Mouse (Mus musculus) fat pad, adult 2 months (tissue): ENCODE data around the gene Ltf.

Source experiments
- DNase-seq: peaks from one replicate; pipeline ENCODE4 v3.0.0-alpha.2; 2011; ENCODE audit warnings: low read depth, low spot score; ENCODE audit errors: extremely low read depth

The Ltf gene

DNA sequence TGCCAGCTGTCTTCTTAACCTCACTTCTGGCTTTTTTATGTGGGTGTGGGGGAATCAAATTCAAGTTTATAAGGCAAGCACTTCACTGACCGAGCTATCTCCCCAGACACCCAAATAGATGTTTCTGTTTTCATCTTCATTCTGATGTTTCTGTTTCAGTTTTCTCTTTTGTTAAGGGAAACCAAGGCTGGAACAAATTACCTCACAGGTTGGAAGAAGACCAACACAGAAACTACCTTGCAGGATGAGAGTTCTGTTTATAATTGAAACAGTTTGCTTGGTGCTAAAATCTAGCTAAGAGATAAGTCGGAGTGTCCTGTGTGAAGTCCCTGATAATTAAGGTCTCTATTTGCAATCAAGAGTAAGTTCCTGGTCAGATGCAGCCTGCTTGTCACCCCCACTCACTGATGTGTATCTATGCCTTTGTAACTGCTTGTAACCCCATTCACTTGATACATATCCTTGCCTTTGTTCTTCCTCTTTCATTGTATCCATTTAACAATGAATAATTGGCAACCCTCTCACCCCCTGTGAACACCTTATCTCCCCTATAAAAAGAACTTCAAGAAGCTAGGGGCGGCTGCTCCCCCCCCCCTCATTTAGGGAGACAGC lies 68.0 kb downstream of the Ltf start:
- DNase-seq, result no peak

DNA sequence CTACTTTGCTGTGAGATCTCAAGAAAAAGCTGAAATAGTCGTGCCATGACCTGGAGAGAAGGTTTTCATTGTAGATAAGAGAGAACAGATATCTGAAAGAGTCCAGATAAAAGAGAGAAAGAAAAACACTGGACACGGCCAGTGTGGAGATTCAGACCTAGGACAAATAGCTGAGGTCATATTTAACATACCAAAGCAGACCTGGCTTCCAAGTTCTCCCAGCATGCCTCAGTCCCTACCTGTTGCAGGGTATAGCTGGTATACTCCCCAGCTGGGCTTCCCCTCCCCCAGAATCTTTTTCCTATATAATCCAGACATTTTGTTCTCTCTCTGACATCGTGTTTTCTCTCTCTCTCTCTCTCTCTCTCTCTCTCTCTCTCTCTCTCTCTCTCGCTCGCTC lies 68.9 kb downstream of the Ltf start:
- no peak for DNase-seq

DNA sequence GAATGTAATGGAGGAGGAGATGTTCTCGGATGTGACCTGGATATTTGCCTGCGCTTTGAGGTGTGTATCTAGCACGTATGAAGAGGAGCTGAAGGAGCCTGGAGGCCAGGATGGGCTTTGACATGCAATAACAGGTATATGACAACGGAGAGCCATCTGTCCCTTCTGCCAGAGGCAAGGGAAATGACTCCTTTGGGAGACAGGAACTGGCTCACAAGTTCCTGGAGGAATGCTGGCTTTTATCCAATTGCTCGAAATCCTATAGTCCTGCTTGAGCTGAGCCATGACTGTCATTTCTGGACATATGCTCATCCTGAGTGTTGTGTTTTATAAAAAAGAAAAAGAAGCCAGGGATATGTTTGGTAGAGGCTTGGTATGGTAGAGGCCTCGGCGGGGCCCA lies 69.8 kb downstream of the Ltf start:
- no peak for DNase-seq
